Mouse (Mus musculus): ENCODE data around the gene Nfx1. TPM values are rescaled to one million over a fixed set of nuclear protein-coding genes. Genes with fewer than 3 reads are reported as not detected.
A peak's percentile ranks its signal among the peaks of the same experiment; 100 is the strongest.

The Nfx1 gene
- polyA plus RNA-seq, 1 experiment from 2014 or later, result 55.7 TPM

- no peak overlapping the region for H3K4me2 ChIP-seq
- no peaks in the 10 kb centered on the region for H3K27me3 ChIP-seq (replicated peaks)
- peaks cover 16% of the 10 kb centered on the region for H3K4me1 ChIP-seq
- no peak for ATAC-seq
- 63% methylated on average over 1 of the region's 1 CpGs for WGBS (ENCODE audit: insufficient replicate concordance)
- no peak overlapping the region for H3K4me3 ChIP-seq
- no peak overlapping the region for H3K9ac ChIP-seq
- H3K9me3 ChIP-seq (replicated peaks), result no peaks in the 10 kb centered on the region
- no peak overlapping the region for H3K27ac ChIP-seq
- H3K36me3 ChIP-seq, result peaks cover 92% of the 10 kb centered on the region
These were observed 8.7 kb downstream of the Nfx1 start for GRCm38 (mm10) chr4:40979430-40979829.

GRCm38 (mm10) chr4:40982486-40982885 is 11.8 kb downstream of the Nfx1 start:
- Histone ChIP-seq H3K9me3 (replicated peaks) (no peaks in the 10 kb centered on the region), H3K9ac (no peak overlapping the region), H3K27ac (no peak overlapping the region), H3K4me2 (no peak overlapping the region), H3K36me3 (peaks cover 99% of the 10 kb centered on the region), H3K27me3 (replicated peaks) (no peaks in the 10 kb centered on the region), H3K4me3 (no peak overlapping the region), H3K4me1 (peaks cover 11% of the 10 kb centered on the region; the same call in 1 of the 2 replicates)
- 70% methylated on average over 3 of the region's 3 CpGs for WGBS (ENCODE audit: insufficient replicate concordance)
- no peak for ATAC-seq

GRCm38 (mm10) chr4:40983686-40984085 is 13.0 kb downstream of the Nfx1 start:
- no peak for ATAC-seq
- 64% methylated on average over 1 of the region's 1 CpGs for WGBS (ENCODE audit: insufficient replicate concordance)
- Histone ChIP-seq H3K9ac (no peak overlapping the region), H3K4me1 (peaks cover 11% of the 10 kb centered on the region; the same call in 1 of the 2 replicates), H3K9me3 (replicated peaks) (no peaks in the 10 kb centered on the region), H3K27me3 (replicated peaks) (no peaks in the 10 kb centered on the region), H3K27ac (no peak overlapping the region), H3K4me2 (no peak overlapping the region), H3K4me3 (no peak overlapping the region), H3K36me3 (peaks cover 99% of the 10 kb centered on the region)

GRCm38 (mm10) chr4:40989633-40990032 is 18.9 kb downstream of the Nfx1 start:
- peaks cover 100% of the 10 kb centered on the region for H3K36me3 ChIP-seq
- H3K4me1 ChIP-seq, result no peaks in the 10 kb centered on the region
- H3K4me3 ChIP-seq, result no peak overlapping the region
- no peak for ATAC-seq
- no peaks in the 10 kb centered on the region for H3K9me3 ChIP-seq (replicated peaks)
- H3K27me3 ChIP-seq (replicated peaks), result no peaks in the 10 kb centered on the region
- H3K27ac ChIP-seq, result no peak overlapping the region
- H3K4me2 ChIP-seq, result no peak overlapping the region
- H3K9ac ChIP-seq, result no peak overlapping the region
- 87% methylated on average over 6 of the region's 6 CpGs for WGBS (ENCODE audit: insufficient replicate concordance)

GRCm38 (mm10) chr4:40996302-40996701 is 25.6 kb downstream of the Nfx1 start:
- Histone ChIP-seq H3K4me1 (peaks cover 34% of the 10 kb centered on the region), H3K27me3 (replicated peaks) (no peaks in the 10 kb centered on the region), H3K9ac (no peak overlapping the region), H3K4me3 (no peak overlapping the region), H3K9me3 (replicated peaks) (no peaks in the 10 kb centered on the region), H3K4me2 (no peak overlapping the region), H3K27ac (no peak overlapping the region; the same call in 1 of the 2 replicates), H3K36me3 (peaks cover 100% of the 10 kb centered on the region)
- WGBS (ENCODE audit: insufficient replicate concordance), result 73% methylated on average over 6 of the region's 6 CpGs
- ATAC-seq, result peak; percentile 54; the same call in 1 of the 2 replicates

- H3K27ac ChIP-seq, result peak overlapping the region; percentile 52
- H3K4me1 ChIP-seq, result peaks cover 34% of the 10 kb centered on the region
- peak overlapping the region; percentile 6; the same call in 1 of the 2 replicates for H3K9ac ChIP-seq
- no peaks in the 10 kb centered on the region for H3K27me3 ChIP-seq (replicated peaks)
- WGBS (ENCODE audit: insufficient replicate concordance), result 52% methylated on average over 4 of the region's 4 CpGs
- peaks cover 99% of the 10 kb centered on the region for H3K36me3 ChIP-seq
- H3K4me2 ChIP-seq, result peak overlapping the region; percentile 11; the same call in 1 of the 2 replicates
- H3K9me3 ChIP-seq (replicated peaks), result no peaks in the 10 kb centered on the region
- H3K4me3 ChIP-seq, result no peak overlapping the region
- ATAC-seq, result peak; percentile 75
These were observed 27.2 kb downstream of the Nfx1 start for GRCm38 (mm10) chr4:40997916-40998315.

GRCm38 (mm10) chr4:41000271-41000670 is 29.6 kb downstream of the Nfx1 start:
- WGBS (ENCODE audit: insufficient replicate concordance), result 53% methylated on average over 1 of the region's 1 CpGs
- H3K9me3 ChIP-seq (replicated peaks), result no peaks in the 10 kb centered on the region
- no peak for ATAC-seq

GRCm38 (mm10) chr4:41000842-41001639 is 30.3 kb downstream of the Nfx1 start:
- 85% methylated on average over 9 of the region's 9 CpGs for WGBS (ENCODE audit: insufficient replicate concordance)
- H3K36me3 ChIP-seq, result peaks cover 99% of the 10 kb centered on the region
- no peaks in the 10 kb centered on the region for H3K27me3 ChIP-seq (replicated peaks)
- no peak overlapping the region for H3K9ac ChIP-seq
- H3K27ac ChIP-seq, result no peak overlapping the region
- no peak for ATAC-seq
- H3K9me3 ChIP-seq (replicated peaks), result no peaks in the 10 kb centered on the region
- no peak overlapping the region for H3K4me2 ChIP-seq
- H3K4me1 ChIP-seq, result peaks cover 25% of the 10 kb centered on the region
- no peak overlapping the region for H3K4me3 ChIP-seq

More at GRCm38 (mm10) chr4:41000271-41000670, 29.6 kb downstream of the Nfx1 start:
- Histone ChIP-seq H3K4me3 (no peak overlapping the region), H3K36me3 (peaks cover 99% of the 10 kb centered on the region), H3K4me2 (no peak overlapping the region), H3K9ac (no peak overlapping the region), H3K27me3 (replicated peaks) (no peaks in the 10 kb centered on the region), H3K27ac (no peak overlapping the region), H3K4me1 (peaks cover 33% of the 10 kb centered on the region)

- 26% methylated on average over 3 of the region's 3 CpGs for WGBS (ENCODE audit: insufficient replicate concordance)
- H3K36me3 ChIP-seq, result peaks cover 99% of the 10 kb centered on the region
- H3K4me3 ChIP-seq, result no peak overlapping the region
- no peaks in the 10 kb centered on the region for H3K9me3 ChIP-seq (replicated peaks)
- H3K4me2 ChIP-seq, result peak overlapping the region; percentile 37
- no peak overlapping the region for H3K9ac ChIP-seq
- peak; percentile 90 for ATAC-seq
- H3K27ac ChIP-seq, result peak overlapping the region; percentile 49; the same call in 1 of the 2 replicates
- peaks cover 22% of the 10 kb centered on the region for H3K4me1 ChIP-seq
- no peaks in the 10 kb centered on the region for H3K27me3 ChIP-seq (replicated peaks)
These were observed 42.6 kb downstream of the Nfx1 start for GRCm38 (mm10) chr4:41013351-41013750.

- 88% methylated on average over 5 of the region's 5 CpGs for WGBS (ENCODE audit: insufficient replicate concordance)
- ATAC-seq, result no peak
- H3K36me3 ChIP-seq, result peaks cover 96% of the 10 kb centered on the region
These were observed 45.1 kb downstream of the Nfx1 start for GRCm38 (mm10) chr4:41015798-41016197.

GRCm38 (mm10) chr4:41021094-41021493 is 50.4 kb downstream of the Nfx1 start:
- Histone ChIP-seq H3K4me3 (no peak overlapping the region), H3K9me3 (replicated peaks) (no peaks in the 10 kb centered on the region), H3K36me3 (peaks cover 86% of the 10 kb centered on the region), H3K9ac (no peak overlapping the region), H3K27ac (no peak overlapping the region), H3K4me2 (no peak overlapping the region), H3K27me3 (replicated peaks) (no peaks in the 10 kb centered on the region), H3K4me1 (peaks cover 11% of the 10 kb centered on the region)
- no peak for ATAC-seq
- WGBS (ENCODE audit: insufficient replicate concordance), result 80% methylated on average over 5 of the region's 5 CpGs

More at GRCm38 (mm10) chr4:41015798-41016197, 45.1 kb downstream of the Nfx1 start:
- Histone ChIP-seq H3K9me3 (replicated peaks) (no peaks in the 10 kb centered on the region), H3K9ac (no peak overlapping the region), H3K4me1 (peaks cover 22% of the 10 kb centered on the region), H3K27me3 (replicated peaks) (no peaks in the 10 kb centered on the region), H3K4me2 (no peak overlapping the region), H3K27ac (no peak overlapping the region), H3K4me3 (no peak overlapping the region)

GRCm38 (mm10) chr4:41026086-41026787 is 55.5 kb downstream of the Nfx1 start:
- WGBS (ENCODE audit: insufficient replicate concordance), result 33% methylated on average over 8 of the region's 8 CpGs
- Histone ChIP-seq H3K9me3 (replicated peaks) (no peaks in the 10 kb centered on the region), H3K27me3 (replicated peaks) (no peaks in the 10 kb centered on the region), H3K36me3 (peaks cover 57% of the 10 kb centered on the region), H3K4me3 (no peak overlapping the region), H3K4me2 (peak overlapping the region; percentile 25), H3K27ac (peak overlapping the region; percentile 67), H3K4me1 (peaks cover 32% of the 10 kb centered on the region), H3K9ac (peak overlapping the region; percentile 40; the same call in 1 of the 2 replicates)
- peak; percentile 82 for ATAC-seq

Data from liver, embryonic 12.5 days (tissue).